Mouse (Mus musculus): ENCODE data around the gene Katnal1.

The Katnal1 gene

DNA sequence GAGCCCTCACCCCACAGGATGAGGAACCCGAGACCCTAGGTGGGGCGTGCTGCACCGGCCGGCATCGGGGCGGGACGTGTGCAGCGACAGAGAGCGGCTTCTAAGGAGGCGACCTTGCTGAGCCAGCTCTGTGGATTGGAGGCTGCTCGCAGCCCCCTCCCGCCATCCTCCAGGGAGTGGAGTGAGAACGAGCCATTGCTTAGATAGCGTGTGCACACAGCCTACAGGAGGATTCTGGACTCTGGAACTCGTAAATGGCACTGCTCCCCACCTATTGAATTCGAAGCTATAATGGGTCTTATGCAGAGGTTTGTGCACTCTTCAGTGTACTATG lies at the start of gene Katnal1:
Gene Katnal1 (minus strand): TSS at position 205 of the 334 bp plus-strand sequence.
- DNase-seq (ENCODE audit: low spot score), result no peak

DNA sequence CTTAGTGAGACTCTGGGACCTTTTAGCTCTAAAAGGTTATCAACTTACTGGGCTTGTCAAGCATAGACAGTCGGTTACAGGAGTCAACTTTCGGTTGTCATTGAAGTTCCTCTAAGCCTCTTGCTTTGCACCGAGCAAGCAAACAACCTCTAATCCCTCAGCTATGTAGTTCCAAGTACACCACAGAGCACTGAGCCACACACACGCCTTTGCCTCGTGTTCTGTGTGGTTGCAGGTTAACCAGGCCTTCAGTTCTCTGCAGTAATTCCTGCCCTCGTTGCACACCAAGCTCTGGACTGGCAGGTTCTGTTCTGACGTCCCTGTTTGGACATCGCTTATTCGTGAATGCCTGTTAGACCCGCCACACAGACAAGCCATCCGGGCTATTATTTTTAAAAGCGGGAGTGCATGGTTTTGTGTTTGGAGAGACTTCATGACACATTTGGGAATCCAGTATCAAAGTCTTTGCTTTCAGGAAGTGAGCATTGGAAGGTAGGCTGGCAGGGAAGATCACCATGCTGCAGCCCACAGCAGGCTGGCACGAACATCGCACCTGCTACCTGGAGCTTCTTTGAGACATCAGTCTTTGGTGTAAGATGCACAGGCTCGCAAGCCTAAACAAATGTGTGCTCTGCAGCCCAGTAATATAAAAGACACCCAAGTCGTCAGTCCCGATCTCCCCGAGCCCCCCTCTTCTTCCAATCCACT lies 49.5 kb upstream of the Katnal1 start:
- no peak for DNase-seq (ENCODE audit: low spot score)

DNA sequence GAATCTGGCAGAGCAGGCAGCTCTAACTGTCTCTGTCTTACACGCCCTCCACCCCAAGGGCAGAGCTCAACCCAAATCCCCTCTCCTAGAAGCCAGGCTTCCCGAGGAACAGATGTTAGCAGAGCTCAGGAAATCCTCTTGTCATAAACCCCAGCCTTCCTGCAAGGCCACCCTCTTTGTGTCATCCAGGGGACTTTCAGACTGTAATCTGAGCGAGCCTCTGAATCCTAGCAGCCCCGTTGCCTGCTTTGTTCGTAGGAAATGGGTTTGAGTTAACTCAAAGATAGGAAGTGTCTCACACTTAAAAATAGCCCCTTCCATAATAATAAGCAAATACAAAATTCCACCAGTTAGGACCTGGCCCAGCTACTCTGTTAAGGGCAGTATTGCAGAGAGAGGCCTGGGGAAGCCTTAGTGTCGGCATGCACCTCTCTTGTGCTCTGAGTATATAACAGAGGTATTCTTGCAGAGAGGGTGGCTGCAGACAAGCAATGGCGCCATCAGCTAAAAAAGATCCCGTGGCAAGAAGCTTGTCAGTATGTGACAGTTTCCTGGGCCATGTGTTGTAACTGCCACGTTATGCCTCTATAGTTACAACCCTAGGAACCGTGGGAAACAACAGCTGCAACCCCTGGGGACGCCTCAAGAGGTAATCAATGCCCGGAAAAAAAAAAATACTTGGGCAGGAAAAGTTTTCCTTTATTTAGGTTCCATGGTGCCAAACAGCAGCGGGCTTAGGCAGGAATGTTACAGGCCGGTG lies 48.8 kb upstream of the Katnal1 start:
- no peak for DNase-seq (ENCODE audit: low spot score)

DNA sequence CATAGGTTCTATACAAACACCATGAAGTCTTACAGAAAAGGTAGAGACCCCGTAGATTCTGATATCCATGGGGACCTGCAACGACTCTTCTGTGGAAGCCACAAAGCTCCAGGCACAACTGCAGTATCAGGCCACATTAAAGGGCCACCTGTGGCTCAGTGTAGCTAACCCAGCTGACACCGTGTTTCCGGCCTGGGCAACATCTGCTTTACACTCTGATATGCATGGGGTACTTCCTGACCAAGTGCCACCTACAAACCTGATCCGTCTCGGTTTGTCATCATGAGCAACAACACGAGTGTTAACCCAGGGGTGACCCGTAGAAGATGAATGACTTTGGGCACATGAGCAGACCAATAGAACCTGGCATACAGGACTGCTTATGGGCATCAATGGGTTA lies 47.8 kb upstream of the Katnal1 start:
- no peak for DNase-seq (ENCODE audit: low spot score)

DNA sequence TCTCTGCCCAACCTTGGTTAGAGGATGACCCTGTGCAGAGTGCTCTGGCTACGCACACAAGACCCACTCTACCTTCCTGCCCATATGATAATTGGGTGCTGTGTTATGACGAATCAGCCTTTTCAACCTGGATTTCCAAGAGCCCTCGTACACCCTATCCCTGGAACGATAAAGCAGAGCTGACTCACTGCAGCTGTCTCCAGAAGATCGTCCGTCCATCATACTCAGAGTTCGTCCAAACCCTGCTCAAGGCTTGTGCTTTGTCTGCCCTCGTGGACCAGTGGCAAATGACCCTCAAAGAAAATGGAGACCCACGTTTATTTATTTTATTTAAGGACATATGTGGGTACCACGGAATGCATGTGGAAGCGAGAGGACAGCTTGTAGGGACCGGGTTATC lies 45.9 kb upstream of the Katnal1 start:
- DNase-seq (ENCODE audit: low spot score), result no peak

DNA sequence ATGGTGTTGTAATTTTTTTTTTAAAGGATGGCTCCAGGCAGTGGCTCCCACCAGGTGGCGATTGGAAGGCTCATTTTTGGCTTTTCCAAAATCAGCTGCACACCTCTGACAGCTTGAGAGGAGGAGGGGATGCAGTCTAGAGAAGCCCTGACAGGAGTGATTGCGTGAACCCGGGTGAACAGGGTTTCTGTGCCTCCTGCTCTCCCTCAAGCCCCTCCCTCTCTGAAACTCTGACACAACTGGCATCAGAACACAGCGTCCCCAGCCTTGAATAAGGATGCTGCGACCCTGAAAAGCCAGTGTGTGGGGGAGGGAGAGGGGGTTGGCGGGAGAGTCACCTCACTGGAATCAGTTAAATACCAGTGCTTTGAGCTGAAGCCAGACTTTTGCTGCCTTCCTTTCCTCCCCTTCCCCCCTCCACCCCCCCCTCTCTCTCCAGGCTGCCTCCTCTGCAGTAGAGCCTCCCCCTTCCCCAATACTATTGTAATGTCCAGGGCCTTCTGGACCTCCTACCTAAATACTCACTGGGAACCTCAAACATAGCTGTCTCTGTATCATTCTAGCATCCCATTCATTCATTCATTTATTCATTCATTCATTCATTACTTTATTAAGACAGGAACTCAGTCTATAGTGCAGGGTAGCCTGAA lies 44.0 kb upstream of the Katnal1 start:
- DNase-seq (ENCODE audit: low spot score), result no peak

DNA sequence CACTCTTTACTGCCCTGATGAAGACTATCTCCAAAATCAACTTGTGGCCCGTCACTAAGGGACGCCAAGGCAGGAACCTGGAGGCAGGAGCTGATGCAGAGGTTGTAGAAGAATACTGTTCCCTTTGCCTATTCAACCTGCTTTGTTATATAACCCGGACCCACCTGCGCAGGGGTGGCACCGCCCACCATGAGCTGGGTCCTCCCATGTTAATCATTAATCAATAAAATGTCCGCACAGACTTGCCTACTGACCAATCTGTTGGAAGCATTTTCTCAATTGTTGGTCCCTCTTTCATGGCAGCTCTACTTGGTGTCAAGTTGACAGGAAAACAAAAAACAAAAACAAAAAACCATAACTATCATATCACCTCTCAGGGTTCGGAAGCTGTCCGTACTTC lies 43.0 kb upstream of the Katnal1 start:
- no peak for DNase-seq (ENCODE audit: low spot score)

DNA sequence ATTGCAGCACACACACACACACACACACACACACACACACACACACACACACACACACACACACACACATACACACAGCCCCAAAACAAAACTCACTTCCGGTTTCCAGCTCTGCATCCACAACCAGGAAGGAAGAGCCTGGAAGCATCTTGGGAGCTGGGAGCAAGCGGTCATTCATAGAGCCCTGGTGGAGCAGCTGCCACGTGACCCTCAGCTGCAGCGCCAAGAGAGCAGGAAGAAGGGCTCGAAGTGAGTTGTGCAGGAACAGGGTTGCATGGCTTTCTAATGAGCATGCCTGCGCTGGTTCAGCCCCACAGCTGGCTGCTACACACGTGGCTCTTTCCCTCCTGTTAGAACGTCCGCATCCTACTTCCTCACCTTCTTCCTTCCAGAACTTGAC lies 40.5 kb upstream of the Katnal1 start:
- DNase-seq (ENCODE audit: low spot score), result no peak

DNA sequence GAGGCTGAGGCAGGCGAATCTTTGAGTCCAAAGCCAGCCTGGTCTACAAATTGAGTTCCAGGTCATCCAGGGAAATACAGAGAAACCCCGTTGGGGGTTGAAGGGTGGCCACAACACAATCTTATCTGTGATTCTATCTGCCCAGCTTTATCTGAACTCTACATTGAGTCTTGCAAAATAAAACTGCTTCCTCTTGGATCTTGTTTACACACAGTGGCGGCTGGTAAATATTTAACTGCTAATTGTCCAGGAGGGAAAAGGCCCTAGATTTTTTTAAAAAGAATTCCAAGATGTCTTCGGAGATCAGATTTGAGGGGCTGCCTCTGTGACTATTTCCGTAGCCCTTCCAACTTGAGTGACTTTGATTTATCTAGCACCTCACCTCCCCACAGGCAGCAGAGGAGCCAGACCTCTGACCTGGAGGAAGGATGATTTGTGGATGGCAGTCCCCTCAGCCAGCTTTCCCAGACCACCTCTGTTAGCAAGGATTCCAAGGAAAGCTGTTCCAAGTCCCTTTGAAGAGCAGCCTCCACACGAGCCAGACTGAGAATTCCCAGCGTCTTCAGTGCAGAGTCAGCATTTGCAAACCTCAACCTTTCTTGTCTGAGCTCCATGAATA lies 39.9 kb upstream of the Katnal1 start:
- no peak for DNase-seq (ENCODE audit: low spot score)

DNA sequence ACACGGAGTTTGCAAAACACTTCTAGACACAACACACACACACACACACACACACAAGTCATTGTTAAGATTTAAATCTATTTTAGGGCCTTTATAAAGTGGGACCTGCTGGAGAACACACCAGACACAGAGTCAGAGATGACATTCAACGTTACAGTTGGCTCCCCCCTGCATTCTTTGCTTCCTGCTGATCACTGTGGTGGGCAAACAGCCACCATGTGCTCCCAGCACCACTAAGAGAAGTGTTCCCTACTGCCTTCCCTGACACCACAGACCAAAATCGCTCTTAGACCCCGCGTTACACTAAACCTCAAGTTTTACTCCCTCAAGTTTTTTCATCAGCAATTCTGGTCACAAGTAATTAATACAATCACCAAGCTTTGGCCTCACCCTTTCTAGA lies 39.1 kb upstream of the Katnal1 start:
- no peak for DNase-seq (ENCODE audit: low spot score)

DNA sequence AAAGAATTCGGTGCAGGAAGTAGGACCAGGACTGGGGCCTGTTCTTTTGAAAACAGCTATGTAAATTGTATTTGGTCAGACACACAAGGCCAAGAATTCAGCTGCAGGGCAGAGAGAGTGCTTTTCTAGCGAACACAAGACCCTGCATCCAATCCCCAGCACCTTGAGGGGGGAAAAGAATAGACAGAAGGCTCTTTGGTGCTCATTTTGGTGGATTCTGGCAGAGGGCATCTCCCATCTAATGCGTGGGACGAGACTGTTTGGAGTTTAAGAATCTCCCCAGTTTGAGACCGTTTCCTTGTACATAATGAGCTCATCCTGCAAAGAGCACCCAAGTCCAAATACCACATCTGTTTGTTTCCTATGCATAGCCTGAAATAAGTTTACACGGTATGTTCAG lies 37.3 kb upstream of the Katnal1 start:
- DNase-seq (ENCODE audit: low spot score), result no peak

DNA sequence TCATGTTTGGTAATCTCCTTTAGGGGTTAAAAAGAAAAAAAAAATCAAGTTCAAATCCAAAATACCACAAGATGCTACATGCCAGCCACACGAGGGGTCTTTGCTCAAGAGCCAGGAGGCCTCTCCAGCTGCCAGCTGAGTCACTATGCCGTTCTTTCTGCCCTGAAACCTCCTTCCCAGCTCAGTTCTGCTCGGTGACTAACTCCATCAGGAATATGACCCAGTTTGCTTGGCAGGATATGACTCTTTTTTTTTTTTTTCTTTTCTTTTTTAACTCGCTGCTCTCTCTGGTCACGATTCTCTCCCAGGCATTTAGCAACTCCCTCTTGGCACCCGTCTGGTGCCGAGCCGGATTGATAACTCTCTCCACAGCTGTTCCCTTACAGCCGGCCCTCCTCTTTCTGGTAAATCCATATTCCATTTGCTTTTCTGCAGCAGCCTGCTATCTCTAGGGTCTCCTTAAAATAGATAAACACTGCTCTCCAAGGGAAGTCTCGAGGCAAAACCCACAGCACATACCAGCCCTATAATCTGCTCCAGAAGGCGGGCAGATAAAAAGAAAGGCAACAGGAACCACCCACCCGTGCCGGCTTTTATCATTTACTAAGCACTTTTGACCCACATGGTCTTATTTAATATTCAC lies 36.7 kb upstream of the Katnal1 start:
- no peak for DNase-seq (ENCODE audit: low spot score)

DNA sequence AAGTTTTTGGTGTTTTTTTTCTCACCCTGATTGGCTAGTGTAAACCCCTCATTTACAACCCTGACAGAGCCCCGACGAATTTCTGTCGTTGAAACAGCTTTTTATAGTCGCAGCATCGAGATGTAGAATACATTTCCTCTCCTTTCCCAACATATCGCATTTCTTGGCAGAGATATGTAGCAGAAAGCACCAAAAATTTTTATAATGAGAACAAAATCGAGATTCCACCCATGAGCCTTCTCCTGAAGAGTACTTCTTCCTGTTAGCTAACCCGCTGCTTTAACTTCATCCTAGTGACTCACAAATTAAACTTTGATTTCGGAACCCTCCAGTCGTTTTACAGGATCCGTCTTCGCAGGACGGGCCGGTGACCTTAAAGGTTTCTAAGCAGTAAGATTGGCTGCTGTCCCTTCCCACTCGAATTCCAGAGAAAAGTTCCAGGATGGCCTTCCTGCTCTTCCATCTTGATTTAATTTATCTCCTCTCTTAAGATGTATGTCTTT lies 36.0 kb upstream of the Katnal1 start:
- DNase-seq (ENCODE audit: low spot score), result no peak

DNA sequence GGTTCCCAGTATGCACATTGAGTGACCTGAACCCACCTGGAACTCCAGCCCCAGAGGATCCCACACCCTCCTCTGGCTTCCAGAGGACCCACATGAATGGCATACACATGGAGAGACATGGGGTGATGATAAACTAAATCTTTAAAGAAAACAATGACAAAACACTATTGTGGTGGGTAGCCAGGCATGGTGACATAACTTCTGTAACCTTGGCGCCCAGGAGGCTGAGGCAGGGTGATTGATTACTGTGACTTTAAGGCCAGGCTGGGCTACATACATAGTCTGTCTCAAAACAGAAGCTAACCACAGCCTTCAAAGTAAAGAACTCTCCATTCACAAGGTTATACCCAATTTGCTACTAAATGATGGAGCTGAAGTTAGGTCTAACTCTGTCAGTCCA lies 35.1 kb upstream of the Katnal1 start:
- no peak for DNase-seq (ENCODE audit: low spot score)

DNA sequence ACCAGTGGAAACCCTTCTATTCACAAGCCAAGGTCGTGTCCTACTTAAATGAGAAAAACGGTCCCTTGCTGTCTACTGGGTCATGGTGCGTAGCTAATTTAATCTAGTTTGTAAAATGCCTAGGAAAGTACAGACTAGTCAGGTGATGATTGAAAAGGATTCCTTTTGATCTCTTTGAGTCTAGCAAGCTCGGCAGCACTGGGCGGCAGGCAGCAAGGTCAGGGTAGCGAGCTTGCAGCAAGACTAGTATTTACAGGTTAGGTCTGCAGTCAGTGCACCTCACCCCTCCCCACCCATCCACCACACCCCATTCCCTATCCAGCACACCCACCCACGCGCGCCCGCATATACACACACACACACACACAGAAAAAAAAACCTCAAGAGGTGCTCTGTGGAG lies 31.1 kb upstream of the Katnal1 start:
- no peak for DNase-seq (ENCODE audit: low spot score)

DNA sequence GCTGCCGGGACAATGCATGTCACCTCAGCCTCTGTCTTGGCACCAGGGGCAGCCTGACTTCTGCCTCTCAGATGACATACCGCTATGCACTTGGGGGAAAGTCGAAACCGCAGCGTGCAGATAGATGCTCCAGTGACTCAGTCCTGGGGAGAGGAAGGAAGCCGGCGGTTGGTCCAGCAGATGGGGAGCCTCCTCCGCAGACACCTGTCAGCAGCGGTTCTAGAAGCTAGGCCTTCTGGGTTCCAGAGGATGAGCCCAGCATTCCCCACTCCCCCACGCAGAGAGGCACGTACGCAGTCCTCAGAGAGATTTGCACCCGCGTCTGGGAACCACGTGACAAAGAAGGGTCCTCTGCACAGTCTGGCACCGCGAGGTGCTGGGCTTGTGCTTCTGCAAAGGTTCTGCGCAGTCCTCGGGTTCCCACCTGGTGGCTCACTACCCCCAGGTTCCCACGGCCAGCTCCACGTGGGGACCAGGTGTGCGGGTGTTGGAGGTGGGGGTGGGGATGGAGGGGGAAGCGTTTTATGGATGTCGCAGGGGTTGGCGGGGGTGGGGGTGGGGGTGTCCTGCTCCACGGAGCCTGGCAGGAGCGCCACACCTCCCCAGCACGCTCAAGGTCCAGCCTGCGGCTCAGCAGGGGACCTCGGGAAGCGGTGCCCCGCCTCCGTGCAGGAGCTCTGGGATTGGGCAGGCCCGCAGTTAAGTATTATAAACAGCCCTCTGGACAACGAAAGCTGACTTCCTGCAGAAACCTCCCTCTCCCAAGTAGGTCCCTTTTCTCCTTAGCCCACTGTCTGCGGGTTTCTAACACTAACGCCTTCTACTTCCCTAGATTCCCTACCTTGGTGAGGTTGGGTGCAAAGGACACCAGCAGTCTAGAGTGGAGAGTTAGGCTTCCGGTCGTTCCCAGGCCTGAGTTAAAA lies 30.2 kb upstream of the Katnal1 start:
- no peak for DNase-seq (ENCODE audit: low spot score)

DNA sequence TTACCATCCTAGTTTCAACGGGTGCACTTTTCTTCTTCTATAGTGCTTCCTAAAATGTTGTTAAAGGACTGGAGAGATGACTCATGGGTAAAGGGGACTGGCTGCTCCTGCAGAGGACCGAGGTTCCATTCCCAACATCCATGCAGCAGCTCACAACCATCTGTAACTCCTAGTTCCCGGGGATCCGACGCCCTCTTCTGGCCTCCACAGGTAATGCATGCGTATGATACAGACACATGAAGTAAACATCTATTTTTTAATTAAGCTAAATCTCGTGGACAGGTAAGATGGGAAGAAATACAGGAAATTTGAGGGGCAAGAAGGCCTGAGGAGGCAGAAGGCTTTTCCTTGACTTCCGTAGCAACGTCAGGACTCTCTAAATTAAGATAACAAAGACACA lies 29.2 kb upstream of the Katnal1 start:
- no peak for DNase-seq (ENCODE audit: low spot score)

DNA sequence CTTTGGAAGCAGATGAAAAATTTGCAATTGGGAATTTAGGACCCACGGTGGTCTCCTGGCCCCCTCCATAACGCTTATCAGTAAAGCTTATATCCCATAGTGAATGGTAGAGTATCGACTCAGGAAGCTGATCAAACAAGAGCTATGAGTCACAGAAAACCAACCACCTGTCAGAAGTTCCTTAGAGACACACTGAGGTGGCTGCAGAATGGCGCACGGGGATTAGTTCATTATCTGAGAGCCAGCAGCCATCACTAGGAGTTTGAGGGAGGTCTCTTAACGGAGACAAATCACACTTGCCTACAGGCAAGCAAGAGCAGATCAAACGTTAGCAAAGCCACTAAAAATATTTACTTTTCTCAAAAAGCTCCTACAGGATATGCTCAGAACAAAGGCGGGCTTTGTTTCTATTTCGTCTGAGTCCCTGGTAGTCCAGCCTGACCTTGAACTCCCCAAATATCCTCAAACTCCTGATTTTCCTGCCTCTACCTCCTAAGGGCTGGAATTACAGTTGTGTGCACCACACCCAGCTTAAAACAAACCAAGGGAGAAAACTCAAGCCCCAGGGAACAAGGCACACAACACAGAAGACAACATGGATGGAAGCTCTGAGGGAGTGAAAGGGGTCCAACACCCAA lies 27.9 kb upstream of the Katnal1 start:
- no peak for DNase-seq (ENCODE audit: low spot score)

DNA sequence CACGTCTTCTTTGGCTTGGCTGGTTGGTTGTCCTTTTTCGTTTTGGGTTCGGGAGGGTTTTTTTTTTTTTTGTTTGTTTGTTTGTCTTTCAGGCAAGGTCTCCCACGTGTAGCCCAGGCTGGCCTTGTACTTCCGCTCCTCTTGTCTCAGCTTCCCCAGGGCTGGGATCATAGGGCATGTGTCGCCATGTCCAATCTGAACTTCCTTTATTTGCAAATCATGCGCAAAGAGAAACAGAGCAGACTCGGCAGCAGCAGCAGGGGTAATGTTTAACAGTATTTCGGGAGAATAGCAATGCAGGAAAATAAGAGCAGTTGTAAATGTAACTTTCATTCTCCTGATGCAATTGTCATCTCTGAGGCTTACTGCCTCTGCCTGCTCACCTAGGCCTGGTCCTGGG lies 27.0 kb upstream of the Katnal1 start:
- DNase-seq (ENCODE audit: low spot score), result no peak

DNA sequence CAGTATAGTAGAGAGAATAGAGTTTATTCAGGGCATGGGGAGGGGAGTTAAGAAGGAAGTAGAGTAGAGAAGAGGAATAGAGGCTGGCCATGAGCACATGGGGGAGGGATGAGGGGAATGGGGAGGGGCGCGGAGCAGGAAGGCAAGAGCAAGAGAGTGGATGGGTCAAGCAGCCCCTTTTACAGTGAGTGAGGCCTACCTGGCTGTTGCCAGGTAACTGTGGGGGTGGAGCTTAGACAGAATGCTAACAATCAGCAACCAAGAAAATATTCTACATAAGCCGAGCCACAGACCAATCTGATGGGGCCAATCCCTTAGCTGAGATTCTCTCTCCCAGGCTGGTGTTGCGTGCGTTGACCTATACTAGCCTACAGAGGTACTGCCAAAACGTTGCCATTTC lies 26.5 kb upstream of the Katnal1 start:
- DNase-seq (ENCODE audit: low spot score), result no peak
